Mouse (Mus musculus) bone marrow, adult 2 months (tissue): ENCODE results near the gene Sowaha.

Experiments used
- CTCF ChIP-seq: fragments of 200-500 bp; IDR thresholded peaks from 2 replicates; pipeline ENCODE4 v1.5.1; 2011; ENCODE audit warnings: low read length, control low read depth; ENCODE audit not compliant: control insufficient read depth, insufficient read depth
- POLR2A ChIP-seq: fragments of 200-500 bp; IDR thresholded peaks from 2 replicates; pipeline ENCODE4 v1.6.1; 2011; ENCODE audit warnings: low read depth, mild to moderate bottlenecking, control low read depth, low read length, borderline replicate concordance; ENCODE audit not compliant: control insufficient read depth

- TF ChIP-seq CTCF (no peak), POLR2A (no peak)
These were observed 27.7 kb downstream of the Sowaha start for GRCm38 (mm10) chr11:53452396-53452795.
